Mouse (Mus musculus) kidney, postnatal 4 days (tissue): Measurements from ENCODE around the gene 4930522H14Rik.
A peak's percentile ranks its signal among the peaks of the same experiment; 100 is the strongest.

Source experiments
- DNase-seq, 2 experiments: peaks; one replicate each; pipeline ENCODE4 v3.0.0; 2021; ENCODE audit warnings: mixed read lengths in 2 of 2

Gene 4930522H14Rik

GRCm38 (mm10) chr4:109475078-109475477, 56.0 kb downstream of the 4930522H14Rik start:
- no peak for DNase-seq

- DNase-seq: no peak
Observed at GRCm38 (mm10) chr4:109472566-109472965, 58.5 kb downstream of the 4930522H14Rik start.

GRCm38 (mm10) chr4:109471606-109472005, 59.5 kb downstream of the 4930522H14Rik start:
- DNase-seq: no peak

GRCm38 (mm10) chr4:109467687-109468086, 63.4 kb downstream of the 4930522H14Rik start:
- no peak for DNase-seq

GRCm38 (mm10) chr4:109463892-109464291, 67.2 kb downstream of the 4930522H14Rik start:
- no peak for DNase-seq

GRCm38 (mm10) chr4:109460421-109461179, 70.5 kb downstream of the 4930522H14Rik start:
- peak; percentile 69 to 78 for DNase-seq

- no peak for DNase-seq
Observed at GRCm38 (mm10) chr4:109456821-109457220, 74.3 kb downstream of the 4930522H14Rik start.
